Mouse (Mus musculus) ES-Bruce4 (cell line): ENCODE data around the gene 1700015G11Rik. TPM values are rescaled to one million over a fixed set of nuclear protein-coding genes. Genes with fewer than 3 reads are reported as not detected.

ENCODE experiments used
- H3K27ac ChIP-seq: 2 replicates; pipeline ENCODE4 v1.5.1; 2012; ENCODE audit warnings: low read length, inconsistent platforms; ENCODE audit not compliant: insufficient read depth
- H3K27me3 ChIP-seq: 2 replicates; pipeline ENCODE4 v1.6.1; 2012; ENCODE audit warnings: mild to moderate bottlenecking, low read length, inconsistent platforms; ENCODE audit not compliant: control insufficient read depth, poor library complexity, insufficient read depth, severe bottlenecking
- H3K36me3 ChIP-seq: 2 replicates; pipeline ENCODE4 v1.6.1; 2012; ENCODE audit warnings: inconsistent platforms, mild to moderate bottlenecking, low read length, moderate library complexity; ENCODE audit not compliant: control insufficient read depth, poor library complexity, insufficient read depth, severe bottlenecking
- H3K4me1 ChIP-seq: one replicate; pipeline ENCODE4 v1.8.1; 2011; ENCODE audit warnings: low read length; ENCODE audit not compliant: control insufficient read depth, insufficient read depth
- H3K4me3 ChIP-seq: 2 replicates; pipeline ENCODE4 v1.5.1; 2011; ENCODE audit warnings: low read depth, mild to moderate bottlenecking, low read length
- H3K9ac ChIP-seq: 2 replicates; pipeline ENCODE4 v1.6.1; 2012; ENCODE audit warnings: low read depth, mild to moderate bottlenecking, inconsistent platforms; ENCODE audit not compliant: poor library complexity, severe bottlenecking
- H3K9me3 ChIP-seq: replicated peaks from 2 replicates; pipeline ENCODE4 v1.6.1; 2012; ENCODE audit warnings: mild to moderate bottlenecking, low read length, inconsistent platforms; ENCODE audit not compliant: control insufficient read depth, poor library complexity, insufficient read depth, severe bottlenecking
- CTCF ChIP-seq: IDR thresholded peaks from one replicate; pipeline ENCODE4 v1.8.1; 2011; ENCODE audit warnings: low read depth, low read length
- EP300 ChIP-seq: IDR thresholded peaks from 2 replicates; pipeline ENCODE4 v1.6.1; 2011; ENCODE audit warnings: low read depth, low read length; ENCODE audit not compliant: insufficient read depth
- POLR2A ChIP-seq: IDR thresholded peaks from one replicate; pipeline ENCODE4 v1.8.1; 2011; ENCODE audit warnings: low read length; ENCODE audit not compliant: insufficient read depth
- polyA plus RNA-seq: library from polyadenylated mRNA; stranded (reverse); fragments of >200 nt; gene quantifications from 2 replicates; pipeline ENCODE4 v1.2.4, GENCODE M21; 2011; ENCODE audit warnings: low read depth; ENCODE audit not compliant: missing spikeins, insufficient read depth, insufficient read length

1700015G11Rik gene
- polyA plus RNA-seq, 1 experiment = not detected

DNA sequence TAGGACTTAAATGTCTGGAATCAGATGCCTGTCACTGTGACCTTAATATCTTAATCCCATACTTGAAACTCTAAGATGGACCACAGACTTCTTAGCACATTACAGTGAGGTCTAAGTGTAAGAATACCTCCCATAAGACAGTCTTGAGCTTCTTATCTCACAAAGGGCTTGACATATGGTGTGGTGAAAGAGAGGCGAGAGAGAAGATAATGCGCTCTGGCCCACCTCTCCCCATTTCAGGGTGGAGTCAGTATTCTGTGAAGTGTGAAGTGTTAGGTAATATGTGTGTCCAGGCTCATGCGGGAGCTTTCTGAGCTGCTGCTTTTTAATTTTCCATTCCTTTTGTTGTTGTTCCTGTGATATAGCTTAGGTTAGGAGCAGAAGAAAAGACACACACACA, 24.5 kb downstream of the 1700015G11Rik start:
- Histone ChIP-seq H3K27me3 (no peaks in the 10 kb centered on the region), H3K27ac (no peak overlapping the region), H3K9ac (no peak overlapping the region), H3K4me1 (no peaks in the 10 kb centered on the region), H3K4me3 (no peak overlapping the region), H3K36me3 (no peaks in the 10 kb centered on the region; the same call in 1 of the 2 replicates), H3K9me3 (no peaks in the 10 kb centered on the region)
- TF ChIP-seq POLR2A = no peak
- no peak for TF ChIP-seq EP300

DNA sequence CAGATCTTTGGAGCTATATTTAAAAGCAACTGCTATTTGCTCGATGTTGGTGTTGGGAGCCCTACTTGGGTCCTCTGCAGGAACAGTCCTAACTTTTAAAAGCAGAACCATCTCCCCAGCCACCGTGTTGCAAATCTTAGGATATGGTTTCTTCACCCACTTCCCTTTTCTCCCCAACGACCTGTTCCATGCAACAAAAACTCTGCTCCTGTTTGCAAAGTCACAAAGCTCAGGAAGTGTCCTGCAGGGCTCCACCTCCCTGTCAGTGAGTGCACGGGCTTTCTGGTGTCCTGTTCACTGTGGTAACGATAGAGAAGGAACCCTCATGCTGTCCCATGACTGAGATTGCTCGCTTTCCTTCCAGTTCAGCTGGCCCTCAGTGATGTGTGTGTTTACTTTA, 28.6 kb downstream of the 1700015G11Rik start:
- no peak overlapping the region for H3K9ac ChIP-seq
- no peak for TF ChIP-seq CTCF
- no peak for TF ChIP-seq EP300
- no peak for TF ChIP-seq POLR2A
- no peaks in the 10 kb centered on the region for H3K27me3 ChIP-seq
- no peaks in the 10 kb centered on the region; the same call in 1 of the 2 replicates for H3K36me3 ChIP-seq
- no peak overlapping the region for H3K4me3 ChIP-seq
- no peaks in the 10 kb centered on the region for H3K4me1 ChIP-seq
- H3K27ac ChIP-seq = no peak overlapping the region
- H3K9me3 ChIP-seq = no peaks in the 10 kb centered on the region

GRCm38 (mm10) chr7:51985763-51986162, 29.8 kb downstream of the 1700015G11Rik start:
- no peaks in the 10 kb centered on the region; the same call in 1 of the 2 replicates for H3K36me3 ChIP-seq
- no peak overlapping the region for H3K27ac ChIP-seq
- no peak overlapping the region for H3K4me3 ChIP-seq
- H3K9me3 ChIP-seq = no peaks in the 10 kb centered on the region
- no peak overlapping the region for H3K9ac ChIP-seq
- no peaks in the 10 kb centered on the region for H3K4me1 ChIP-seq
- H3K27me3 ChIP-seq = no peaks in the 10 kb centered on the region
- no peak for TF ChIP-seq EP300
- no peak for TF ChIP-seq POLR2A
- no peak for TF ChIP-seq CTCF

DNA sequence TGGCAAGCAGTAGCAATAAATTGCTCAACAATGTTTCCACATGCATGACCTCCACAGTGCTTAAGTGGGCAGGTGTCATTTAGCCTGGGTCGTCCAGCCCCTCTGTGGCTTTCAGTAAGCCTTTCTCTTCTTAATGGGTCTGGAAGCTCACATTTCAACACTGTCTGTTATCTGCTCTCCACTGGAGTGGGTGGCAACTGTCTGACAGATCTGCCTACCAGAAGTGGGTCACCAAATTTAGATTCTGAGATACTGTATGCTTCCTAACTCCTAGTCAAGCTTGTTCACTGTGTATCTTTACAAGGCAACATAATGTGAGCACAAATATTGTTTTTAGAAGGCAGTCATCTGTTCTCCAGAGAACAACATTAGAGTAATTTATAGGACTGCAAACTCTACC, 33.2 kb downstream of the 1700015G11Rik start:
- no peaks in the 10 kb centered on the region for H3K27me3 ChIP-seq
- H3K36me3 ChIP-seq = no peaks in the 10 kb centered on the region; the same call in 1 of the 2 replicates
- no peaks in the 10 kb centered on the region for H3K4me1 ChIP-seq
- H3K27ac ChIP-seq = no peak overlapping the region
- no peaks in the 10 kb centered on the region for H3K9me3 ChIP-seq
- no peak overlapping the region for H3K4me3 ChIP-seq
- no peak overlapping the region for H3K9ac ChIP-seq
- TF ChIP-seq CTCF = no peak
- no peak for TF ChIP-seq POLR2A
- TF ChIP-seq EP300 = no peak

DNA sequence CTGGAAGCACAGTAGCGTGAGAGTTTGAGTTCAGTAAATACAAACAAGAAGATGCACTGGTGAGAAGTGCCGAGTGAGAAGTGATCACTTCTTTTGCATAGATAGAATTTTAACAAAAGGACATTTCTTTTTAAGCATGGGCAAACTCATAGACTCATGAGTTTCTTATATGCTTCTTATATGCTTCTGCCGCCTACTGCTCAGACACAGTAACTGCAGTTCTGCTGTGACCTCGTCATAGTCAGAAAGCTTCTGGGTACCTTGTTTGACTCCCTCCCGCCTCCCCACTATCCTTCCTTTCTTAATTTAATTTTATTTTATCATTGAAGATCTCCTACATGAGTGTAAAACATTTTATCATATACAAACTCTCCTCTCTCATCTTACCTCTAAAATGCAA, 36.3 kb downstream of the 1700015G11Rik start:
- Histone ChIP-seq H3K27ac (no peak overlapping the region), H3K27me3 (no peaks in the 10 kb centered on the region), H3K36me3 (no peaks in the 10 kb centered on the region), H3K9ac (no peak overlapping the region), H3K4me3 (no peak overlapping the region), H3K4me1 (no peaks in the 10 kb centered on the region), H3K9me3 (no peaks in the 10 kb centered on the region)
- no peak for TF ChIP-seq CTCF
- no peak for TF ChIP-seq POLR2A
- TF ChIP-seq EP300 = no peak

DNA sequence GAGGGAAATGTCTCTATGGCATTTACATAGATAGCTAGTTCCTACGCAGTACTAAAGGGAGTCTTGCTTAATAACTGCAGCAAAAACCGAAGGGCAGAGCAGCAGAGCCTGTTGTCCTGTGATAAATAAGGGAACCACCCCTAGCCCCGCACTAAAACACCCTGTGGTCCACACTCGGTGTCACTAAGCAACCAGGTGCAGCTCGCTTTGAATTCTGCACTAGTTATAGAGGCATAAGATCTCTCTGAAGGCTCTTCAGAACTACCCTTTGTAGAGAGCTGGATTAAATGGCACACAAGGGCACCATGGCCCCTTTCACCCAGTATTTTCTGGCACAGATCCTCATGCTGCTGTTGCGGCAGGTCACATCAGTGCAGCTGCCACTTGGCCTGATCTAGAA, 40.3 kb downstream of the 1700015G11Rik start:
- TF ChIP-seq POLR2A (no peak), EP300 (no peak), CTCF (no peak)
- H3K36me3 ChIP-seq = no peaks in the 10 kb centered on the region
- no peak overlapping the region for H3K4me3 ChIP-seq
- no peak overlapping the region for H3K27ac ChIP-seq
- no peaks in the 10 kb centered on the region for H3K4me1 ChIP-seq
- no peak overlapping the region for H3K9ac ChIP-seq
- no peaks in the 10 kb centered on the region for H3K27me3 ChIP-seq
- H3K9me3 ChIP-seq = no peaks in the 10 kb centered on the region
